Mouse (Mus musculus): Measurements from ENCODE around the gene Syk.

GRCm38 (mm10) chr13:52654081-52654829 lies 71.3 kb downstream of the Syk start:
- TF ChIP-seq CTCF (IDR thresholded peaks at IDR 0.05; ENCODE audit: low read depth) (no peak), EP300 (IDR thresholded peaks at IDR 0.05; ENCODE audit: low read depth) (no peak)
